Mouse (Mus musculus) kidney, adult 2 months (tissue): ENCODE results near the gene Fam161a.

Experiments used
- CTCF ChIP-seq: fragments of 200-500 bp; conservative IDR thresholded peaks from 2 replicates; pipeline ENCODE4 v1.5.1; 2011; ENCODE audit warnings: low read depth, mild to moderate bottlenecking, control low read depth, low read length, moderate library complexity, mixed read lengths; ENCODE audit not compliant: insufficient read depth, insufficient read length
- POLR2A ChIP-seq: fragments of 200-500 bp; IDR thresholded peaks from one replicate; pipeline ENCODE4 v1.6.1; 2011; ENCODE audit warnings: low read depth, low read length, control low read depth

DNA sequence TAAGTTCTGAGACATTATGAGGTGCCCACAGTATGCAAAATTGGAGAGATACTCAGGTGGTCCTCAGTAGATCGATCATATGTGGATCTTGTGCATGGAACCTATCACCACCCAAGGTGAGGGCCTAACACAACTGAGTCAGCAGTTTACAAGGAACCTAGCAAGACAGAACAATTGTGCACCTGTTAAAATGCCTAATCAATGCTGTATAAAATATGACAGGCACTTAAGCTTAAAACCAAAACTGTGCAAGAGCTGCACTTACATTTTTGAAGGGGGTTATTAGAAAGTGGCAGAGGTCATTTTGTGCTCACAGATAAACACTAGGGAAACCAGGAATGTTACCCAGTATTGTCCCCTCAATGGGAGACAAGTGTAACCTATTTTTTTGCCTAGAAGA lies 2.1 kb upstream of the Fam161a start:
- TF ChIP-seq CTCF (no peak), POLR2A (no peak)
